Comparison of ENCODE assay signal across 17 mouse cellular contexts in the genomic region with DNA sequence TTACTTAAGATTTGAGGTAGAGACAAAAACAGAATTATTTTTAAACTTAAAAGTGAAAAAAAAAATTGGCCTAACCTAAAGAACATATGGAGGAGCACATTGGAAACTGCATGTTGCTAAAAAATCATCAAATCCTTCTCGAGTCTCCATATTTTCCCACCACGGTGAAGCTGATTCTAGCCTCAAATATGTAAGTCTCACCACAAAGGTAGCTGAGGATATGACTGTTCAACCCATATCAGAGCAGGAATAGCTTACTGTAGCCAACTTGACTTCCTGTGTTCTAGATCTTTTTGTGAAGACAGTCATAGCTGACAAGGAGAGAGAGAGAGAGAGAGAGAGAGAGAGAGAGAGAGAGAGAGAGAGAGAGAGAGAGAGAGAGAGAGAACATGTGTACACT.
DNase-seq lines count a peak whose midpoint lies in the region; TF ChIP-seq lines count a peak whose summit lies in the region.
"Had no signal": no experiment of that assay in that cellular context is flagged by ENCODE, and none has a peak within 500 bp of the region (broad histone marks: within the 10 kb centered on the region; RNA-seq: fewer than 3 reads in every experiment).

No protein-coding gene starts in this region.

- peak overlapping the region; percentile 85; the same call in 1 of the 2 replicates for H3K27ac ChIP-seq in embryonic fibroblast, embryonic 13.5 days (ENCODE audit: insufficient read depth, low read length)
- H3K27ac ChIP-seq: embryonic facial prominence, embryonic 13.5 days; hindbrain, embryonic 12.5 days had no signal

- no peak for TF ChIP-seq POLR2A in embryonic fibroblast, embryonic 13.5 days (IDR thresholded peaks at IDR 0.05; ENCODE audit: low read depth, low read length)

- TF ChIP-seq CTCF in embryonic fibroblast, embryonic 13.5 days (IDR thresholded peaks at IDR 0.05; ENCODE audit: borderline replicate concordance, insufficient read depth, low read length) = no peak

- H3K4me3 ChIP-seq in embryonic fibroblast, embryonic 13.5 days (ENCODE audit: insufficient read depth, low read length) = no peak overlapping the region
- H3K4me3 ChIP-seq: embryonic facial prominence, embryonic 13.5 days; hindbrain, embryonic 12.5 days had no signal

- peak; percentile 36 for DNase-seq in left cerebral cortex, adult 11 months (ENCODE audit: low spot score)
- no peak for DNase-seq in left cerebral cortex, postnatal 36 days (ENCODE audit: low spot score in 2 of 2)
- peak; percentile 68 for DNase-seq in 416B (ENCODE audit: low read depth)
- DNase-seq in Muller cell, postnatal 12 days (ENCODE audit: inconsistent ontology term) = peak; percentile 12
- no peak for DNase-seq in embryo, embryonic 10.5 days (ENCODE audit: low spot score)
- no peak for DNase-seq in urinary bladder, postnatal 36 days (ENCODE audit: low spot score in 2 of 2)
- DNase-seq in layer of hippocampus, postnatal 25 days (ENCODE audit: extremely low spot score in 1 of 2, low spot score in 1 of 2) = no peak
- DNase-seq: cerebellum, adult 9-10 months; kidney, adult 8-10 months; kidney, postnatal 36 days; layer of hippocampus, adult 9-11 months; left cerebral cortex, postnatal 4 days; liver; lung, postnatal 14 days had no signal

- no peaks in the 10 kb centered on the region; the same call in 1 of the 2 replicates for H3K4me1 ChIP-seq in embryonic fibroblast, embryonic 13.5 days (ENCODE audit: control insufficient read depth, insufficient read depth, low read length)
- H3K4me1 ChIP-seq: embryonic facial prominence, embryonic 13.5 days; hindbrain, embryonic 12.5 days had no signal

- intact Hi-C loops in left cerebral cortex, postnatal 36 days (cut with DNase I) = no loop called here

Comparison
In these comparisons a context has a peak if more than half of its experiments do, and no peak if none do; other contexts are left out.
1. DNase-seq: peak in left cerebral cortex, adult 11 months (single experiment), 416B (single experiment) and Muller cell, postnatal 12 days (single experiment); none in left cerebral cortex, postnatal 36 days (0 of 2), embryo, embryonic 10.5 days (single experiment), urinary bladder, postnatal 36 days (0 of 2) and layer of hippocampus, postnatal 25 days (0 of 2).